Mouse (Mus musculus) forebrain, embryonic 14.5 days (tissue): Measurements from ENCODE around the gene Gm10799. TPM values are rescaled to one million over a fixed set of nuclear protein-coding genes. Genes with fewer than 3 reads are reported as not detected.
"Not testable (repeated sequence)": the region's sequence is repeated elsewhere in the genome, so short reads cannot be mapped to it uniquely, and the experiment has no call there.

Experiments used
- ATAC-seq: fragments of 200-750 bp; cut with Nextera tagmentation; 2 replicates; pipeline ENCODE4 v1.8.0; 2017; ENCODE audit warnings: mild to moderate bottlenecking, moderate library complexity
- DNase-seq: peaks from one replicate; pipeline ENCODE4 v3.0.0-alpha.2; 2015; ENCODE audit warnings: low spot score
- H3K27ac ChIP-seq: fragments of 300-500 bp; sonication (generic); 2 replicates; pipeline ENCODE4 v1.5.1; 2014; ENCODE audit warnings: low read depth, mild to moderate bottlenecking, control low read depth, low read length, moderate library complexity
- H3K27me3 ChIP-seq: fragments of 300-500 bp; sonication (generic); replicated peaks from 2 replicates; pipeline ENCODE4 v1.6.1; 2014; ENCODE audit warnings: low read length, control low read depth, mixed read lengths; ENCODE audit not compliant: control insufficient read depth, insufficient read depth
- H3K36me3 ChIP-seq: fragments of 300-500 bp; sonication (generic); 2 replicates; pipeline ENCODE4 v1.6.1; 2014; ENCODE audit warnings: low read length, control low read depth; ENCODE audit not compliant: control insufficient read depth, insufficient read depth
- H3K4me1 ChIP-seq: fragments of 300-500 bp; sonication (generic); 2 replicates; pipeline ENCODE4 v1.6.1; 2014; ENCODE audit warnings: antibody characterized with exemption, low read length, control low read depth; ENCODE audit not compliant: control insufficient read depth, insufficient read depth
- H3K4me2 ChIP-seq: fragments of 300-500 bp; sonication (generic); 2 replicates; pipeline ENCODE4 v1.6.1; 2014; ENCODE audit warnings: mild to moderate bottlenecking, control low read depth, low read length
- H3K4me3 ChIP-seq: fragments of 300-500 bp; sonication (generic); 2 replicates; pipeline ENCODE4 v1.5.1; 2014; ENCODE audit warnings: low read depth, low read length, control low read depth
- H3K9ac ChIP-seq: fragments of 300-500 bp; sonication (generic); 2 replicates; pipeline ENCODE4 v1.6.1; 2014; ENCODE audit warnings: mild to moderate bottlenecking, low read length, control low read depth, moderate library complexity
- H3K9me3 ChIP-seq: fragments of 300-500 bp; sonication (generic); replicated peaks from 2 replicates; pipeline ENCODE4 v1.6.1; 2016; ENCODE audit warnings: low read length, control low read depth, mixed read lengths; ENCODE audit not compliant: control insufficient read depth
- WGBS: fragments of 180-500 bp; shearing (Covaris S2); extraction: QIAGEN DNeasy Blood & Tissue Kit; methylation state at CpG from one replicate; pipeline ENCODE4 v1.1.7; 2014; 5-methylcytosine and 5-hydroxymethylcytosine counted together
- polyA plus RNA-seq: library from polyadenylated mRNA; unstranded; fragments of >200 nt; fragmentation: Nextera tagmentation; extraction: Ambion mirVana; gene quantifications from 2 replicates; pipeline ENCODE4 v1.2.1, GENCODE M21; 2014

The Gm10799 gene
- polyA plus RNA-seq, 1 experiment from 2014 or later: not detected

- H3K36me3 ChIP-seq, H3K27me3 ChIP-seq, H3K9ac ChIP-seq, H3K4me3 ChIP-seq, H3K9me3 ChIP-seq, DNase-seq, H3K4me1 ChIP-seq, H3K27ac ChIP-seq, H3K4me2 ChIP-seq, ATAC-seq: not testable (repeated sequence)
Measured at GRCm38 (mm10) chr2:104084027-104084426, 15.7 kb upstream of the Gm10799 start.

- no peak overlapping the region for H3K9ac ChIP-seq
- H3K27me3 ChIP-seq: no peaks in the 10 kb centered on the region
- H3K4me2 ChIP-seq: no peak overlapping the region
- no peak overlapping the region for H3K27ac ChIP-seq
- H3K9me3 ChIP-seq: no peaks in the 10 kb centered on the region
- H3K36me3 ChIP-seq: no peaks in the 10 kb centered on the region
- DNase-seq (no peak), ATAC-seq (no peak)
- H3K4me1 ChIP-seq: no peaks in the 10 kb centered on the region
- no peak overlapping the region for H3K4me3 ChIP-seq
Measured at GRCm38 (mm10) chr2:104082474-104082873, 14.1 kb upstream of the Gm10799 start.

DNA sequence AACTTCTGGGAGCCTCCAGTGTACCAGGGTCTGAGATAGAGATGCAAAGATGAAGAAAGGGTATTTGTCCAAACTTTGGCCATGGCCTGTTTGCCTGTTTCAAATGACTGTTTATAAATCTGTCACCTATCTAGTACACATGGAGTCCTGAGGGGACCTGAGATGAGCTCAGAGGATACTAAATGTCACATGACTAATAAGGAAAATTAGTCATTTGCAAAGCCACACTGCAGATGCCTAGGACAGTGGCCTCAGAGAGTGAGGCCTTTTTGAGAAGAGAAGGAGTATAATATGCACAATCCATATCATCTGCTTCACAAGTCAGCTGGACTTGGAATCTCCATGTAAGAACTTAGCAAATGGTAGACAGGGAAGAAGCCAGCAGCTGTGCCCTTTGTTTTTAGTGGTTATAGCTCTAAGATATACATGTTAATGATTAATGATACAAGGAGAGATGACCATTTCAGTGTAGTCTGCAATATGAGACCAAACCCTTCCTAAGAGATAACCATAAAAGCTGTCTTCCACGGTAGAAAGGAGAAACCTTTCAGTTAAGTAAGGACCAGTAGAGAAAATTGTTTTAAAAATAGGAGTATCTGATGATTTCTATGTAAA lies 13.2 kb upstream of the Gm10799 start:
- not testable (repeated sequence) for H3K4me3 ChIP-seq, DNase-seq, H3K4me1 ChIP-seq, H3K4me2 ChIP-seq, H3K36me3 ChIP-seq, H3K9ac ChIP-seq, ATAC-seq, H3K27me3 ChIP-seq, H3K9me3 ChIP-seq, H3K27ac ChIP-seq
- WGBS: no CpG with 5 or more reads among the region's 1 CpGs

GRCm38 (mm10) chr2:104078285-104078684 lies 9.9 kb upstream of the Gm10799 start:
- 81% methylated on average over 5 of the region's 5 CpGs for WGBS
- not testable (repeated sequence) for H3K4me1 ChIP-seq, H3K27ac ChIP-seq, ATAC-seq, H3K4me3 ChIP-seq, H3K9me3 ChIP-seq, H3K4me2 ChIP-seq, H3K27me3 ChIP-seq, DNase-seq, H3K36me3 ChIP-seq, H3K9ac ChIP-seq

- Histone ChIP-seq H3K4me2 (peak within 1 kb of the TSS; percentile 53), H3K9ac (peak within 1 kb of the TSS; percentile 43; the same call in 1 of the 2 replicates), H3K27ac (no peak within 1 kb of the TSS), H3K36me3 (no peaks in the 10 kb centered on the region), H3K9me3 (no peaks in the 10 kb centered on the region), H3K4me1 (no peaks in the 10 kb centered on the region), H3K4me3 (peak within 1 kb of the TSS; percentile 26), H3K27me3 (no peaks in the 10 kb centered on the region)
- WGBS: 7% methylated on average over 13 of the region's 13 CpGs
- DNase-seq (peak; percentile 56), ATAC-seq (peak; percentile 80)
Measured at GRCm38 (mm10) chr2:104069704-104070185, 1.4 kb upstream of the Gm10799 start, which contains the start of gene Cd59b. TSS of gene Cd59b (plus strand) at chr2:104069849.

- not testable (repeated sequence) for DNase-seq
Measured at GRCm38 (mm10) chr2:104065526-104065925, 2.8 kb downstream of the Gm10799 start, which contains the start of gene Gm10912. TSS of gene Gm10912 (plus strand) at chr2:104065826.

DNA sequence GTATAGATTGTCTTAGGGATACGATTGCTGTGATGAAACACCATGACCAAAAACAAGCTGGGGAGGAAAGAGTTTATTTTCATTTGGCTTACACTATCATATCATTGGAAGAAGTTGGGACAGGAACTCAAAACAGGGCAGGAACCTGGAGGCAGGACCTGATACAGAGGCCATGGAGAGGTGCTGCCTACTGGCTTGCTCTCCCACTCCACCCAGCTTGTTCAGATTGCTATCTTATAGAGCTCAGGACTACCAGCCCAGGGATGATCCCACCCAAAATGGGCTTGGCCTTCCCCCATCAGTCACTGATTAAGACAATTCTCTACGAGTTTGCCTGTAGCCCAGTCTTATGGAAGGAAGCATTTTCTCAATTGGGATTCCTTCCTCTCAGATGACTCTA lies 4.2 kb downstream of the Gm10799 start:
- peaks cover 12% of the 10 kb centered on the region; the same call in 1 of the 2 replicates for H3K36me3 ChIP-seq
- no peaks in the 10 kb centered on the region for H3K4me1 ChIP-seq
- no peaks in the 10 kb centered on the region for H3K27me3 ChIP-seq
- H3K27ac ChIP-seq: no peak overlapping the region
- no peak overlapping the region for H3K4me2 ChIP-seq
- ATAC-seq (no peak), DNase-seq (no peak)
- no peaks in the 10 kb centered on the region for H3K9me3 ChIP-seq
- H3K4me3 ChIP-seq: no peak overlapping the region
- 93% methylated on average over 2 of the region's 2 CpGs for WGBS
- H3K9ac ChIP-seq: no peak overlapping the region

More at GRCm38 (mm10) chr2:104065526-104065925, 2.8 kb downstream of the Gm10799 start, which contains the start of gene Gm10912:
- not testable (repeated sequence) for ATAC-seq, H3K27ac ChIP-seq, H3K4me3 ChIP-seq, H3K4me2 ChIP-seq, H3K36me3 ChIP-seq, H3K9ac ChIP-seq, H3K9me3 ChIP-seq, H3K27me3 ChIP-seq, H3K4me1 ChIP-seq
- 91% methylated on average over 6 of the region's 6 CpGs for WGBS

- Histone ChIP-seq H3K27me3 (no peaks in the 10 kb centered on the region), H3K9ac (no peak overlapping the region), H3K4me2 (no peak overlapping the region), H3K27ac (no peak overlapping the region), H3K36me3 (peaks cover 14% of the 10 kb centered on the region; the same call in 1 of the 2 replicates), H3K4me3 (no peak overlapping the region), H3K4me1 (no peaks in the 10 kb centered on the region), H3K9me3 (no peaks in the 10 kb centered on the region)
- ATAC-seq (no peak), DNase-seq (no peak)
Measured at GRCm38 (mm10) chr2:104062665-104063064, 5.7 kb downstream of the Gm10799 start.

DNA sequence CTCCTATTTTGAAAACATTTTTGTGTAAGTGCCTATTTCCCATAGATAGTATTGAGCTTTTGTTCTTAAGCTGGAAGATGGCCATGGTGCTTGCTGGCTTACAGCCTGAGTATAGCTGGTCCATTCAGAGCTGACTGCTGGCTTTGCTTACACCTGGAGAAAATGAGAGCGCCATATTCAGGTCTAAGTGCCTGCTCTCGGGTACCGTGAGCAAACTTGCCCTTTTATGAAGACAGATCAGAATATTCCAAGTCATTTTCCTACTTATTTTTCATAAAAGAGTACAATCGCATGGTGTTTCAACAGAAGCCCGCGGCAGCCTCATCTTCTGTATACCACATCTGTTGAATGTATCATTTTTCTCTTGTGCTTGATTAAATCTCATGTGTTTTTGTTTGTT lies 7.4 kb downstream of the Gm10799 start:
- no peak overlapping the region for H3K9ac ChIP-seq
- no peak for DNase-seq
- no peaks in the 10 kb centered on the region for H3K4me1 ChIP-seq
- peaks cover 14% of the 10 kb centered on the region; the same call in 1 of the 2 replicates for H3K36me3 ChIP-seq
- no peak for ATAC-seq
- H3K27ac ChIP-seq: no peak overlapping the region
- no peaks in the 10 kb centered on the region for H3K9me3 ChIP-seq
- H3K27me3 ChIP-seq: no peaks in the 10 kb centered on the region
- H3K4me2 ChIP-seq: no peak overlapping the region
- WGBS: 95% methylated on average over 6 of the region's 6 CpGs
- no peak overlapping the region for H3K4me3 ChIP-seq
